Mouse (Mus musculus): ENCODE measurements around the gene Sun1.

GRCm38 (mm10) chr5:139223331-139223730, 22.9 kb downstream of the Sun1 start:
- TF ChIP-seq CTCF (IDR thresholded peaks at IDR 0.05; ENCODE audit: borderline replicate concordance, extremely low read depth, insufficient read depth, insufficient read length) (no peak), POLR2A (IDR thresholded peaks at IDR 0.05; ENCODE audit: borderline replicate concordance, extremely low read depth, insufficient read depth, insufficient read length, poor library complexity, severe bottlenecking) (no peak)

Data from brain, embryonic 14.5 days (tissue).